Mouse (Mus musculus): ENCODE data around the gene Rsph1. TPM values are rescaled to one million over a fixed set of nuclear protein-coding genes. Genes with fewer than 3 reads are reported as not detected.

The Rsph1 gene
- total and polyA plus RNA-seq, 3 experiments: not detected

DNA sequence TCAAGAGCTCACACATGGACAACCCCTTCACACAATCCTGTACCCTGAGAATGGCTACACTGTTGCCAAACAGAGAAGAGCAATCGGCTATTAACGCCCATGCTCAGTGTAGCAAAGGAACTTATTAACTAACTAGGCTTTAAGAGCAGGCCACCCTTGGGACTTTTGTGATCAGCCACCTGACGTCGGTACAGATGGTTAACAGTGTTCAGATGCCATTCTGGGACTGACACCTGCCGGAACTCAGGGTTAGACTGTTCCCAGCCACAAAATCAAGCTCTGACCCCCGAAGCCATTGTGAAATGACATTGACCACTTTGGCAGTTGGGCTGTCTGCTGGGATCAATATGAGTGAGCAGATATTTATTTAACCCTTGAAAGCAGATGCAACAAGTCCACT lies 15.8 kb downstream of the Rsph1 start:
- Histone ChIP-seq H3K27me3 (replicated peaks) (peaks cover 8% of the 10 kb centered on the region), H3K36me3 (replicated peaks in 1 of 2; ENCODE audit: control insufficient read depth in 1 of 2, insufficient read depth in 1 of 2, low read length in 1 of 2) (no peaks in the 10 kb centered on the region), H3K4me1 (ENCODE audit: control insufficient read depth in 1 of 2, insufficient read depth in 2 of 2) (peaks cover 18 to 72% of the 10 kb centered on the region in 2 experiments), H3K27ac (ENCODE audit: insufficient read depth, low read depth) (no peak overlapping the region), H3K9ac (ENCODE audit: insufficient read depth, low read depth) (no peak overlapping the region), H3K4me3 (replicated peaks in 1 of 3; ENCODE audit: low read depth in 2 of 3, low read length in 2 of 3, poor library complexity in 1 of 3) (no peak overlapping the region), H3K4me2 (ENCODE audit: insufficient read depth, low read depth, poor library complexity, severe bottlenecking) (no peak overlapping the region), H3K9me3 (replicated peaks; ENCODE audit: low read length) (peaks cover 11% of the 10 kb centered on the region), H3K79me2 (replicated peaks; ENCODE audit: control insufficient read depth, extremely low read depth, insufficient read depth, poor library complexity, severe bottlenecking) (no peaks in the 10 kb centered on the region)
- DNase-seq (ENCODE audit: extremely low read depth): peak; percentile 48
- no peak for TF ChIP-seq ELF1 (IDR thresholded peaks at IDR 0.05; ENCODE audit: low read depth, low read length)
- peak; percentile 76 for TF ChIP-seq TCF12 (IDR thresholded peaks at IDR 0.05; ENCODE audit: low read depth, low read length)
- no peak; the same call in 1 of the 2 replicates for TF ChIP-seq EP300 (IDR thresholded peaks at IDR 0.05; ENCODE audit: low read length)
- no peak for TF ChIP-seq MYC (IDR thresholded peaks at IDR 0.05; ENCODE audit: low read depth, low read length)
- TF ChIP-seq ETS1 (conservative IDR thresholded peaks at IDR 0.05; ENCODE audit: low read depth, low read length): peak; percentile 43
- TF ChIP-seq RAD21 (IDR thresholded peaks at IDR 0.05; ENCODE audit: low read depth, low read length): no peak
- no peak for TF ChIP-seq JUND (conservative IDR thresholded peaks at IDR 0.05; ENCODE audit: low read depth, low read length)
- TF ChIP-seq USF1 (IDR thresholded peaks at IDR 0.05; ENCODE audit: low read depth, low read length): no peak
- in situ Hi-C loops (cut with MboI; ENCODE audit: low pct_ligation_motif_present, low pct_unique_long_range_greater_than_20kb, low sequenced_read_pairs) (no loop called here), dilution Hi-C loops (cut with MboI; ENCODE audit: extremely low pct_ligation_motif_present, extremely low pct_unique_long_range_greater_than_20kb, low sequenced_read_pairs) (no loop called here)

DNA sequence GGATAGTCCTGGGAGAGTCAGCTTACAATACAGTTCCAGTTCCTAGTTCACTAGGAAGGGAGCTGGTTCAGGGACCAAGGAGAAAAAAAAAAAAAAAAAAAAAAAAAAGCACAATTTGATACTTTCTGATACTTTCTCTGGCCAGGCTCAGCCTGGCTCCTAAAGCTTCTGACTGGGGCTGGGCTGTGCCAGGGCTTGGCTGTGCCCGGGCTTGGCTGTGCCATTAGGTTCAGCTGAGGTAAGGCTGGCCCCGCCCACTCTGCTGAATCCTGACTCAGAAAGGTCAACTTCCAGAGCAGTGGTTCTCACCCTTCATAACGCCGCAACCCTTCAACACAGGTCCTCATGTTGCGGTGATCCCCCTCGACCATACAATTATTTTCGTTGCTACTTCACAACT lies 16.8 kb downstream of the Rsph1 start:
- H3K9ac ChIP-seq (ENCODE audit: insufficient read depth, low read depth): no peak overlapping the region
- dilution Hi-C loops (cut with MboI; ENCODE audit: extremely low pct_ligation_motif_present, extremely low pct_unique_long_range_greater_than_20kb, low sequenced_read_pairs): no loop called here
- no peak overlapping the region for H3K4me3 ChIP-seq (replicated peaks in 1 of 3; ENCODE audit: low read depth in 2 of 3, low read length in 2 of 3, poor library complexity in 1 of 3)
- TF ChIP-seq ZNF384 (IDR thresholded peaks at IDR 0.05; ENCODE audit: low read depth, low read length): peak; percentile 43
- TF ChIP-seq MEF2A (IDR thresholded peaks at IDR 0.05; ENCODE audit: borderline replicate concordance, low read depth, low read length): no peak
- TF ChIP-seq EP300 (IDR thresholded peaks at IDR 0.05; ENCODE audit: low read length): no peak
- no peak for TF ChIP-seq USF2 (conservative IDR thresholded peaks at IDR 0.05; ENCODE audit: low read depth, low read length)
- DNase-seq (ENCODE audit: extremely low read depth): no peak
- H3K27me3 ChIP-seq (replicated peaks): peaks cover 9% of the 10 kb centered on the region
- no peak overlapping the region for H3K27ac ChIP-seq (ENCODE audit: insufficient read depth, low read depth)
- H3K36me3 ChIP-seq (replicated peaks in 1 of 2; ENCODE audit: control insufficient read depth in 1 of 2, insufficient read depth in 1 of 2, low read length in 1 of 2): no peaks in the 10 kb centered on the region
- H3K9me3 ChIP-seq (replicated peaks; ENCODE audit: low read length): peaks cover 11% of the 10 kb centered on the region
- in situ Hi-C loops (cut with MboI; ENCODE audit: low pct_ligation_motif_present, low pct_unique_long_range_greater_than_20kb, low sequenced_read_pairs): no loop called here
- H3K4me2 ChIP-seq (ENCODE audit: insufficient read depth, low read depth, poor library complexity, severe bottlenecking): no peak overlapping the region
- no peaks in the 10 kb centered on the region for H3K79me2 ChIP-seq (replicated peaks; ENCODE audit: control insufficient read depth, extremely low read depth, insufficient read depth, poor library complexity, severe bottlenecking)
- peaks cover 18 to 64% of the 10 kb centered on the region in 2 experiments for H3K4me1 ChIP-seq (ENCODE audit: control insufficient read depth in 1 of 2, insufficient read depth in 2 of 2)

DNA sequence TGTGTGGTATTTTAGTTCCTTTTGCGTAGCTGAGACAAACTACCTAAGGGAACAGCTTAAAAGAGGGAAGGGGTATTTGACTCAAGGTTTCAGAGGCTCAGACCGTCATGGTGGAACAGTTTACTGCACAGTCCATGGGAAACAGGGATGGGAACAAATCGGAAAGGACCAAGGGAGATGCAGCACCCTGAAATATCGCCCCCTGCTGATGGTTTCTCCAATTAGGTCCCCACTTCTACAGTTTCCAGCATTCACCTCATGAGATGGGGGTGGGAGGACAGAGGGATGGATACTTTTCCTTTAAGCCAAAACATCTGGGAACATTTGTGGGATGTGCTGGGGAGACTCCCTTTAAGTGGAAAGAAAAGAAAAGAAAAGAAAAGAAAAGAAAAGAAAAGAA lies 17.4 kb downstream of the Rsph1 start:
- no peak for DNase-seq (ENCODE audit: extremely low read depth)
- dilution Hi-C loops (cut with MboI; ENCODE audit: extremely low pct_ligation_motif_present, extremely low pct_unique_long_range_greater_than_20kb, low sequenced_read_pairs) (no loop called here), in situ Hi-C loops (cut with MboI; ENCODE audit: low pct_ligation_motif_present, low pct_unique_long_range_greater_than_20kb, low sequenced_read_pairs) (no loop called here)
- Histone ChIP-seq H3K36me3 (replicated peaks in 1 of 2; ENCODE audit: control insufficient read depth in 1 of 2, insufficient read depth in 1 of 2, low read length in 1 of 2) (no peaks in the 10 kb centered on the region), H3K79me2 (replicated peaks; ENCODE audit: control insufficient read depth, extremely low read depth, insufficient read depth, poor library complexity, severe bottlenecking) (no peaks in the 10 kb centered on the region), H3K9me3 (replicated peaks; ENCODE audit: low read length) (peaks cover 11% of the 10 kb centered on the region), H3K4me1 (ENCODE audit: control insufficient read depth in 1 of 2, insufficient read depth in 2 of 2) (peaks cover 18 to 59% of the 10 kb centered on the region in 2 experiments), H3K27ac (ENCODE audit: insufficient read depth, low read depth) (no peak overlapping the region), H3K4me2 (ENCODE audit: insufficient read depth, low read depth, poor library complexity, severe bottlenecking) (no peak overlapping the region), H3K4me3 (replicated peaks in 1 of 3; ENCODE audit: low read depth in 2 of 3, low read length in 2 of 3, poor library complexity in 1 of 3) (no peak overlapping the region), H3K27me3 (replicated peaks) (peaks cover 9% of the 10 kb centered on the region), H3K9ac (ENCODE audit: insufficient read depth, low read depth) (no peak overlapping the region)
- TF ChIP-seq MAFK (IDR thresholded peaks at IDR 0.05; ENCODE audit: insufficient replicate concordance, low read length) (no peak), NELFE (IDR thresholded peaks at IDR 0.05; ENCODE audit: low read depth, low read length) (no peak), JUN (IDR thresholded peaks at IDR 0.05; ENCODE audit: insufficient read depth, low read depth, low read length) (no peak), CTCF (conservative IDR thresholded peaks at IDR 0.05 in 1 of 2, IDR thresholded peaks at IDR 0.05 in 1 of 2; ENCODE audit: low read depth in 2 of 2, low read length in 2 of 2) (peak; percentile 20 to 41; a peak in 2 of 4 replicates)
